Mouse (Mus musculus) CH12.LX (cell line): ENCODE measurements around the gene Lrrc63. TPM values are rescaled to one million over a fixed set of nuclear protein-coding genes. Genes with fewer than 3 reads are reported as not detected.

Experiments
- DNase-seq: peaks from one replicate; pipeline ENCODE4 v3.0.0-alpha.2; 2013; ENCODE audit errors: extremely low read depth
- H3K27ac ChIP-seq: 2 replicates; pipeline ENCODE4 v1.5.1; 2012; ENCODE audit warnings: low read depth, mild to moderate bottlenecking, control low read depth, moderate library complexity; ENCODE audit not compliant: insufficient read depth
- H3K27me3 ChIP-seq: replicated peaks from 2 replicates; pipeline ENCODE3; 2012; ENCODE audit warnings: inconsistent platforms
- H3K36me3 ChIP-seq, 2 experiments: replicated peaks in 1 of 2; 2 replicates each; pipeline versions ENCODE3 to v1.6.1; 2012; ENCODE audit warnings: inconsistent platforms in 1 of 2, low read length in 1 of 2, mild to moderate bottlenecking in 1 of 2, mixed read lengths in 1 of 2, moderate library complexity in 1 of 2; ENCODE audit not compliant: control insufficient read depth in 1 of 2, insufficient read depth in 1 of 2
- H3K4me1 ChIP-seq, 2 experiments: 2 replicates each; pipeline ENCODE4 v1.6.1; 2012; ENCODE audit warnings: inconsistent platforms in 1 of 2, moderate library complexity in 1 of 2; ENCODE audit not compliant: insufficient read depth in 2 of 2, control insufficient read depth in 1 of 2
- H3K4me2 ChIP-seq: 2 replicates; pipeline ENCODE4 v1.6.1; 2012; ENCODE audit warnings: low read depth, mild to moderate bottlenecking, control low read depth; ENCODE audit not compliant: poor library complexity, insufficient read depth, severe bottlenecking
- H3K4me3 ChIP-seq, 3 experiments: fragments of 150-350 bp in 1 of 3; sonication (generic) in 1 of 3; replicated peaks in 1 of 3; 2 replicates each; pipeline versions ENCODE3 to v1.5.1; 2011 to 2012; ENCODE audit warnings: low read depth in 2 of 3, low read length in 2 of 3, mild to moderate bottlenecking in 2 of 3, moderate library complexity in 2 of 3, control low read depth in 1 of 3, improper control_type of control experiment in 1 of 3, inconsistent platforms in 1 of 3, mixed read lengths in 1 of 3; ENCODE audit not compliant: poor library complexity in 1 of 3
- H3K79me2 ChIP-seq: replicated peaks from 2 replicates; pipeline ENCODE4 v1.6.1; 2012; ENCODE audit warnings: mild to moderate bottlenecking, moderate library complexity; ENCODE audit not compliant: control insufficient read depth, poor library complexity, insufficient read depth, severe bottlenecking; ENCODE audit errors: extremely low read depth
- H3K9ac ChIP-seq: 2 replicates; pipeline ENCODE4 v1.6.1; 2012; ENCODE audit warnings: low read depth, mild to moderate bottlenecking, control low read depth, moderate library complexity; ENCODE audit not compliant: insufficient read depth
- H3K9me3 ChIP-seq: replicated peaks from 2 replicates; pipeline ENCODE3; 2012; ENCODE audit warnings: low read length, inconsistent platforms, mixed read lengths
- BHLHE40 ChIP-seq: IDR thresholded peaks from 2 replicates; pipeline ENCODE4 v1.6.1; 2011; ENCODE audit warnings: mild to moderate bottlenecking, low read depth, low read length, improper control_type of control experiment
- CTCF ChIP-seq, 2 experiments: IDR thresholded peaks in 1 of 2; conservative IDR thresholded peaks in 1 of 2; 2 replicates each; pipeline ENCODE4 v1.5.1; 2011 to 2012; ENCODE audit warnings: low read depth in 2 of 2, low read length in 2 of 2, improper control_type of control experiment in 1 of 2, inconsistent platforms in 1 of 2, mild to moderate bottlenecking in 1 of 2, moderate library complexity in 1 of 2
- EP300 ChIP-seq: IDR thresholded peaks from 2 replicates; pipeline ENCODE4 v1.6.1; 2011; ENCODE audit warnings: low read length, improper control_type of control experiment
- ETS1 ChIP-seq: conservative IDR thresholded peaks from 2 replicates; pipeline ENCODE4 v1.6.1; 2012; ENCODE audit warnings: low read depth, mild to moderate bottlenecking, inconsistent platforms, low read length, improper control_type of control experiment, moderate library complexity
- GABPA ChIP-seq: IDR thresholded peaks from 2 replicates; pipeline ENCODE4 v1.6.1; 2012; ENCODE audit warnings: low read depth, low read length, improper control_type of control experiment, inconsistent platforms; ENCODE audit not compliant: insufficient replicate concordance
- HCFC1 ChIP-seq: IDR thresholded peaks from 2 replicates; pipeline ENCODE4 v1.6.1; 2012; ENCODE audit warnings: low read depth, mild to moderate bottlenecking, inconsistent platforms, low read length, improper control_type of control experiment
- IRF4 ChIP-seq: IDR thresholded peaks from 2 replicates; pipeline ENCODE4 v1.6.1; 2014; ENCODE audit warnings: low read depth, mild to moderate bottlenecking, inconsistent platforms, low read length, improper control_type of control experiment
- KAT2A ChIP-seq: IDR thresholded peaks from 2 replicates; pipeline ENCODE4 v1.6.1; 2012; ENCODE audit warnings: low read length, improper control_type of control experiment, inconsistent platforms; ENCODE audit not compliant: insufficient replicate concordance
- MAFK ChIP-seq: IDR thresholded peaks from 2 replicates; pipeline ENCODE4 v1.6.1; 2011; ENCODE audit warnings: low read length, improper control_type of control experiment; ENCODE audit not compliant: insufficient replicate concordance
- MAX ChIP-seq: IDR thresholded peaks from 2 replicates; pipeline ENCODE4 v1.6.1; 2011; ENCODE audit warnings: low read length, improper control_type of control experiment
- MEF2A ChIP-seq: IDR thresholded peaks from 2 replicates; pipeline ENCODE4 v1.6.1; 2014; ENCODE audit warnings: low read depth, mild to moderate bottlenecking, inconsistent platforms, low read length, improper control_type of control experiment, borderline replicate concordance
- MYC ChIP-seq: IDR thresholded peaks from 2 replicates; pipeline ENCODE4 v1.6.1; 2011; ENCODE audit warnings: low read depth, mild to moderate bottlenecking, improper control_type of control experiment, low read length
- NELFE ChIP-seq: IDR thresholded peaks from 2 replicates; pipeline ENCODE4 v1.6.1; 2011; ENCODE audit warnings: low read depth, low read length, improper control_type of control experiment
- NRF1 ChIP-seq: IDR thresholded peaks from 2 replicates; pipeline ENCODE4 v1.6.1; 2014; ENCODE audit warnings: low read depth, mild to moderate bottlenecking, inconsistent platforms, low read length, improper control_type of control experiment, moderate library complexity
- POLR2A ChIP-seq: IDR thresholded peaks from 2 replicates; pipeline ENCODE4 v1.6.1; 2011; ENCODE audit warnings: low read depth, mild to moderate bottlenecking, improper control_type of control experiment, low read length
- RAD21 ChIP-seq: IDR thresholded peaks from 2 replicates; pipeline ENCODE4 v1.6.1; 2011; ENCODE audit warnings: low read depth, mild to moderate bottlenecking, low read length, improper control_type of control experiment, moderate library complexity
- RCOR1 ChIP-seq: conservative IDR thresholded peaks from 2 replicates; pipeline ENCODE4 v1.6.1; 2012; ENCODE audit warnings: low read depth, mild to moderate bottlenecking, inconsistent platforms, low read length, improper control_type of control experiment
- SIN3A ChIP-seq: IDR thresholded peaks from 2 replicates; pipeline ENCODE4 v1.6.1; 2012; ENCODE audit warnings: low read length, improper control_type of control experiment, inconsistent platforms
- SMC3 ChIP-seq: IDR thresholded peaks from 2 replicates; pipeline ENCODE4 v1.6.1; 2011; ENCODE audit warnings: low read depth, low read length, improper control_type of control experiment
- TBP ChIP-seq: conservative IDR thresholded peaks from 2 replicates; pipeline ENCODE4 v1.6.1; 2011; ENCODE audit warnings: low read depth, low read length, improper control_type of control experiment
- TCF12 ChIP-seq: IDR thresholded peaks from 2 replicates; pipeline ENCODE4 v1.6.1; 2014; ENCODE audit warnings: low read depth, mild to moderate bottlenecking, inconsistent platforms, low read length, improper control_type of control experiment
- UBTF ChIP-seq: IDR thresholded peaks from 2 replicates; pipeline ENCODE4 v1.6.1; 2012; ENCODE audit warnings: low read depth, mild to moderate bottlenecking, inconsistent platforms, low read length, improper control_type of control experiment, moderate library complexity
- ZKSCAN1 ChIP-seq: IDR thresholded peaks from 2 replicates; pipeline ENCODE4 v1.6.1; 2012; ENCODE audit warnings: low read depth, inconsistent platforms, low read length, improper control_type of control experiment, borderline replicate concordance
- ZNF384 ChIP-seq: IDR thresholded peaks from 2 replicates; pipeline ENCODE4 v1.6.1; 2012; ENCODE audit warnings: low read depth, low read length, improper control_type of control experiment, inconsistent platforms
- dilution Hi-C: fragments of 300-500 bp; cut with MboI; formaldehyde crosslinking; loops from 2 replicates; pipeline ENCODE4 v1.14.3; 2020; ENCODE audit warnings: low sequenced_read_pairs; ENCODE audit not compliant: extremely low pct_unique_long_range_greater_than_20kb, extremely low pct_ligation_motif_present
- in situ Hi-C: fragments of 300-500 bp; cut with MboI; formaldehyde crosslinking; loops from 3 replicates; pipeline ENCODE4 v1.14.3; 2019; ENCODE audit warnings: low sequenced_read_pairs, low pct_ligation_motif_present, low pct_unique_long_range_greater_than_20kb, mixed read lengths
- polyA plus RNA-seq: library from polyadenylated mRNA; unstranded; fragments of >175 nt; gene quantifications from 2 replicates; pipeline ENCODE4 v1.2.1, GENCODE M21; 2012; ENCODE audit warnings: low read depth; ENCODE audit not compliant: insufficient read length
- total RNA-seq, 2 experiments: library from RNA; depleted of rRNA; stranded (reverse); fragments of 300-350 nt in 1 of 2; fragments of >200 nt in 1 of 2; gene quantifications; 2 replicates each; pipeline ENCODE4 v1.2.3; 2012 to 2014

The Lrrc63 gene
- total and polyA plus RNA-seq, 3 experiments, result not detected

DNA sequence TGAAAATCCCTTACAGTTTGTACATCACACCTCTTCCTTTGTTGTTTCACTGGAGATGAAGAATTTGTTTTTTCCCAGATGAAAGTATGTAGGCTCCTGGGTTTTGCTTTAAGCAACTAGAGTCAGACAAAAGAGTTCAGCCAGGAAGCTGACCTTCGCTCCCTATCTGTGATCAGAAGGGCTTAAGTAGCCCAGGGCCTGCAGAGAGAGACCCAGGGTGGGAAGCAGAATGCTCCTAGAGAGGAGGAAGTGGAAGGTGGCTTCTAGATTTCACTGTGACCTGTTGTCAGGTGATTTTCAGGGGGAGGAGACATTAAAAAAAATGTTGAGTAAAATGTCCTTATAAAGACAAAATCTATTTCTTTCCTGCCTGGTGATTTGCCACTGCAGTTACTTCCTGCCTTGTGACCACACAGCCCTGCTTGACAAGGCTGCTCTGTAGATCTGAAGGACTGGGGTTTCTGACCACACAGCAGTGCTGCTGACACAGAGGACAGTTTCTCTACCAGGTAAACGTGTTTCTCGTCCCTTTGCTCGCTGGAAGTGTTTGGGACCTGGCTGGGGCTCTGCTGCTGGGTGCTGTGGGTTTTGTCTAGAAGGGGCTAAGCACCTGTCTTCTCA lies 45.9 kb upstream of the Lrrc63 start (continued):
- TF ChIP-seq POLR2A (peak; percentile 93), HCFC1 (peak; percentile 35; the same call in 1 of the 2 replicates), KAT2A (0 out of 2 replicates have a peak, but pooled peaks have one; percentile 51)
- TF ChIP-seq, all 38 proteins: peak for 20

DNA sequence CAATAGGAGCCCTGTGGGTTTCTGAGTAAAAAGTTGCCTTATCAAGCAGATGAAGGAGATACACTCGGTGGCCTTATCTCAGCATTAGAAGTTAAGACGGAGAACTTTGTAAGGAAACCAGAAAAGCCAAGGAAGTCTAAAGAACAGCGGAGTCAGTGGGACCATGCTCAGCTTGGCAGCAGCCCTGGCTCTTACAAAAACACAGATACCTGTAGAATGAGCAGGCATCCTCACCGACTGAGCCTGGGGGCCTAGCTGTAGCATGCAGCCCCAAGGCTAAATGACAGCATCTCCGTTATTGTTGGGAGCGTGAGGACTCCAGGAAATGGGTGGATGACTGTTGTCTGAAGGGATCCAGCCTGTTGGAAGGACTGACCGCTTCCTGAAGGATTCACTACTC lies 45.1 kb upstream of the Lrrc63 start:
- dilution Hi-C loops (no loop called here), in situ Hi-C loops (loop anchor here (5.0 kb wide), 1 partner anchor 103 kb away; no protein-coding TSS in a partner anchor)
- Histone ChIP-seq H3K4me3 (peak overlapping the region in 1 of 3 experiments; percentile 72), H3K27ac (peak overlapping the region; percentile 21; the same call in 1 of the 2 replicates), H3K79me2 (peaks cover 18% of the 10 kb centered on the region), H3K9me3 (no peaks in the 10 kb centered on the region), H3K4me1 (peaks cover 5 to 37% of the 10 kb centered on the region in 2 experiments; a peak in 3 of 4 replicates), H3K4me2 (peak overlapping the region; percentile 5; the same call in 1 of the 2 replicates), H3K36me3 (peaks cover 0 to 3% of the 10 kb centered on the region in 2 experiments), H3K27me3 (no peaks in the 10 kb centered on the region), H3K9ac (peak overlapping the region; percentile 96; the same call in 1 of the 2 replicates)
- DNase-seq, result no peak
- TF ChIP-seq NRF1 (no peak), NELFE (no peak), RCOR1 (no peak), EP300 (no peak), UBTF (no peak), POLR2A (no peak), ETS1 (no peak), ZKSCAN1 (no peak), HCFC1 (no peak), ZNF384 (no peak)

GRCm38 (mm10) chr14:75174731-75175555 lies 44.3 kb upstream of the Lrrc63 start:
- no peaks in the 10 kb centered on the region for H3K27me3 ChIP-seq
- peaks cover 13% of the 10 kb centered on the region for H3K79me2 ChIP-seq
- H3K36me3 ChIP-seq, result no peaks in the 10 kb centered on the region
- dilution Hi-C loops (no loop called here), in situ Hi-C loops (loop anchor here (5.0 kb wide), 1 partner anchor 103 kb away; no protein-coding TSS in a partner anchor)
- DNase-seq, result peak; percentile 66
- H3K4me1 ChIP-seq, result peaks cover 3 to 36% of the 10 kb centered on the region in 2 experiments; a peak in 3 of 4 replicates
- peak overlapping the region; percentile 35; the same call in 1 of the 2 replicates for H3K4me2 ChIP-seq
- H3K4me3 ChIP-seq, result no peak overlapping the region
- H3K9me3 ChIP-seq, result no peaks in the 10 kb centered on the region
- 0 out of 2 replicates have a peak overlapping the region, but pooled peaks have one; percentile 16 for H3K9ac ChIP-seq
- no peak overlapping the region for H3K27ac ChIP-seq
- TF ChIP-seq TCF12, result peak; percentile 32; the same call in 1 of the 2 replicates
- peak; percentile 59 for TF ChIP-seq EP300
- no peak for TF ChIP-seq KAT2A
- peak; percentile 88 for TF ChIP-seq MAFK
- no peak for TF ChIP-seq ETS1
- TF ChIP-seq NELFE, result no peak
- TF ChIP-seq SIN3A, result peak; percentile 51; the same call in 1 of the 2 replicates
- TF ChIP-seq HCFC1, result 0 out of 2 replicates have a peak, but pooled peaks have one; percentile 29
- 0 out of 2 replicates have a peak, but pooled peaks have one; percentile 36 for TF ChIP-seq MEF2A
- TF ChIP-seq TBP, result no peak
- TF ChIP-seq RAD21, result peak; percentile 64
- peak; percentile 98 for TF ChIP-seq IRF4
- TF ChIP-seq RCOR1, result no peak
- TF ChIP-seq MYC, result peak; percentile 59; the same call in 1 of the 2 replicates
- peak; percentile 27; the same call in 1 of the 2 replicates for TF ChIP-seq POLR2A
- peak; percentile 56 for TF ChIP-seq SMC3
- TF ChIP-seq BHLHE40, result 0 out of 2 replicates have a peak, but pooled peaks have one; percentile 22
- TF ChIP-seq MAX, result peak; percentile 26; the same call in 1 of the 2 replicates
- no peak for TF ChIP-seq ZNF384
- peak in 1 of 2 experiments; percentile 61; a peak in 2 of 4 replicates for TF ChIP-seq CTCF (conservative IDR thresholded peaks at IDR 0.05 in 1 of 2, IDR thresholded peaks at IDR 0.05 in 1 of 2; ENCODE audit: low read depth in 2 of 2, low read length in 2 of 2)
- no peak for TF ChIP-seq GABPA
